Mouse (Mus musculus) lung, embryonic 14.5 days (tissue): ENCODE measurements around the gene Styxl1. TPM values are rescaled to one million over a fixed set of nuclear protein-coding genes. Genes with fewer than 3 reads are reported as not detected.

Experiments
- ATAC-seq: fragments of 200-750 bp; cut with Nextera tagmentation; 2 replicates; pipeline ENCODE4 v1.8.0; 2017; ENCODE audit warnings: mild to moderate bottlenecking, moderate TSS enrichment, moderate library complexity; ENCODE audit not compliant: insufficient read depth
- DNase-seq: peaks from one replicate; pipeline ENCODE4 v3.0.0-alpha.2; 2015
- H3K27ac ChIP-seq: fragments of 300-500 bp; sonication (generic); 2 replicates; pipeline ENCODE4 v1.5.1; 2014; ENCODE audit warnings: low read depth, mild to moderate bottlenecking, moderate library complexity
- H3K27me3 ChIP-seq: fragments of 300-500 bp; sonication (generic); 2 replicates; pipeline ENCODE4 v1.6.1; 2014; ENCODE audit warnings: low read length, control low read depth; ENCODE audit not compliant: insufficient read depth
- H3K36me3 ChIP-seq: fragments of 300-500 bp; sonication (generic); 2 replicates; pipeline ENCODE4 v1.6.1; 2014; ENCODE audit warnings: control low read depth; ENCODE audit not compliant: insufficient read depth
- H3K4me1 ChIP-seq: fragments of 300-500 bp; sonication (generic); 2 replicates; pipeline ENCODE4 v1.6.1; 2014; ENCODE audit warnings: antibody characterized with exemption, control low read depth; ENCODE audit not compliant: insufficient read depth
- H3K4me2 ChIP-seq: fragments of 300-500 bp; sonication (generic); 2 replicates; pipeline ENCODE4 v1.6.1; 2014; ENCODE audit warnings: mild to moderate bottlenecking
- H3K4me3 ChIP-seq: fragments of 300-500 bp; sonication (generic); 2 replicates; pipeline ENCODE4 v1.5.1; 2014; ENCODE audit warnings: low read depth, low read length
- H3K9ac ChIP-seq: fragments of 300-500 bp; sonication (generic); 2 replicates; pipeline ENCODE4 v1.6.1; 2014
- H3K9me3 ChIP-seq: fragments of 300-500 bp; sonication (generic); 2 replicates; pipeline ENCODE4 v1.6.1; 2016; ENCODE audit warnings: low read depth, low read length, control low read depth
- CTCF ChIP-seq: IDR thresholded peaks from 2 replicates; pipeline ENCODE4 v1.5.1; 2016; ENCODE audit warnings: antibody characterized with exemption, low read depth
- WGBS: fragments of 180-500 bp; shearing (Covaris S2); extraction: QIAGEN DNeasy Blood & Tissue Kit; methylation state at CpG from one replicate; pipeline ENCODE4 v1.1.7; 2014; 5-methylcytosine and 5-hydroxymethylcytosine counted together
- polyA plus RNA-seq: library from polyadenylated mRNA; unstranded; fragments of >200 nt; fragmentation: Nextera tagmentation; extraction: Ambion mirVana; gene quantifications from 2 replicates; pipeline ENCODE4 v1.2.1, GENCODE M21; 2014

Gene Styxl1
- polyA plus RNA-seq, 1 experiment from 2014 or later, result not detected

- H3K9ac ChIP-seq, result no peak overlapping the region
- H3K36me3 ChIP-seq, result peaks cover 87% of the 10 kb centered on the region
- H3K9me3 ChIP-seq, result no peaks in the 10 kb centered on the region
- H3K4me3 ChIP-seq, result no peak overlapping the region
- no peak for DNase-seq
- H3K27ac ChIP-seq, result no peak overlapping the region
- H3K4me2 ChIP-seq, result no peak overlapping the region
- no peaks in the 10 kb centered on the region for H3K27me3 ChIP-seq
- TF ChIP-seq CTCF, result no peak
- H3K4me1 ChIP-seq, result no peaks in the 10 kb centered on the region
- no peak for ATAC-seq
- 90% methylated on average over 42 of the region's 42 CpGs for WGBS
Observed at GRCm38 (mm10) chr5:135734057-135734680, 44.0 kb downstream of the Styxl1 start.

DNA sequence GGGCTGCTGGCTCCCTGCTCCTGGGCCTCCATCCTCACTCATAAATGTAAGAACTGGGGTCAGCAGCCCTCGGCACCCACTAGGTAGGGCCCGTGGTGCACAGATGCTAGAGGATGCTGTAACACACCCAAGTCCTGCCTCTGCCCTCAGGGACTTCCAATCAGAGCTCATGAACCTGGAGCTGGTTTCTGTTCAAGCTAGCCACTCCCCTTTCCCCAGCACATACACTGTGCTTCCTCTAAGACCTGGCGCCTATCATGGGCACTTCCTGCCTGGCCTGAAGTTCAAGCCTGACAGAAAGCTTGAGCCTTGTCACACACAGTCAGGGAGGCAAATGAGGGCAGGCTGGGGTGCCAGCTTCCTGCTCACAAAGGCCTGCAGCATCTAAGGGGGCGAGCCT is 45.1 kb downstream of the Styxl1 start:
- ATAC-seq (no peak), DNase-seq (no peak)
- Histone ChIP-seq H3K36me3 (peaks cover 89% of the 10 kb centered on the region), H3K4me1 (no peaks in the 10 kb centered on the region), H3K9ac (no peak overlapping the region), H3K9me3 (no peaks in the 10 kb centered on the region), H3K27me3 (no peaks in the 10 kb centered on the region), H3K4me2 (no peak overlapping the region), H3K27ac (no peak overlapping the region), H3K4me3 (no peak overlapping the region)
- TF ChIP-seq CTCF, result no peak
- whole genome bisulfite sequencing, result 84% methylated on average over 4 of the region's 4 CpGs

DNA sequence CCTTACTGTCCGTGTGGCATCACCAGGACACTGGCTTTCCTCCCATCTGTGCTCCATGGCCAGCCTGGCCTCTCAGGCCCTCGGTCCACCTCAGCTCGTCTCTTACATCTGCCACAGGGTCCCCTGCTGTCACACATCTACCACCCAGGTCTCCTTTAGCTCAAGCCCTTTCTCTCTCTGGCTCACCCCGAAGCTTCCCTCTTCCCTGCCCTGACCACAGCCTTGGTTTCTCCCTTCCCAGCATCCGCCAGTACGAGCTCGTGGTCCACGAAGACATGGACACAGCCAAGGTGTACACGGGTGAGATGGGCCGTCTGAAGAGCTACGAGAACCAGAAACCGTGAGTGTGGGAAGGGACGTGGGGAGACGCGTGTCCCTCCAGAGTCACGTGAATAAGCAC is 46.9 kb downstream of the Styxl1 start:
- Histone ChIP-seq H3K9ac (no peak overlapping the region), H3K27ac (no peak overlapping the region), H3K27me3 (no peaks in the 10 kb centered on the region), H3K36me3 (peaks cover 74% of the 10 kb centered on the region), H3K9me3 (no peaks in the 10 kb centered on the region), H3K4me2 (no peak overlapping the region), H3K4me3 (no peak overlapping the region), H3K4me1 (no peaks in the 10 kb centered on the region; the same call in 1 of the 2 replicates)
- DNase-seq (no peak), ATAC-seq (no peak)
- TF ChIP-seq CTCF, result no peak
- 91% methylated on average over 16 of the region's 16 CpGs for WGBS

DNA sequence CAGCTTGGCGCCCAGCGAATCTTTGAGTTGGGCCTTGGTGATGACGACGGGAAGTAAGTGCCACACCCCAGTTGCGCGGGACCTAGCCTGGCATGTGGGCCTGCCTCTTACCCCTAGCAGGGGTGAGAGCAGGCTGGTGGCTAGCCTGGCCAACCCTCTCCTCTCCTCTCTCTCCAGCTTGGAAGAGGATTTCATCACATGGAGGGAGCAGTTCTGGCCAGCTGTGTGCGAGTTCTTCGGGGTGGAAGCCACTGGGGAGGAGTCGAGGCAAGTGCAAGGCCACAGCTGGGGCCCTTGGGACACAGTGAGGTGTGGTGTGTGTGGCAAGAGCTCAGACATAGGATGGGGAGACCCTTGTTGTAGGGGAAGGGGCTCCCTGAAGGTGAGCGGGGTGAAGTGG is 47.3 kb downstream of the Styxl1 start:
- H3K4me2 ChIP-seq, result no peak overlapping the region
- no peak for DNase-seq
- ATAC-seq, result no peak
- H3K4me1 ChIP-seq, result peaks cover 2% of the 10 kb centered on the region
- H3K9ac ChIP-seq, result no peak overlapping the region
- no peaks in the 10 kb centered on the region for H3K27me3 ChIP-seq
- TF ChIP-seq CTCF, result no peak
- 89% methylated on average over 10 of the region's 10 CpGs for WGBS
- no peaks in the 10 kb centered on the region for H3K9me3 ChIP-seq
- H3K36me3 ChIP-seq, result peaks cover 70% of the 10 kb centered on the region
- no peak overlapping the region for H3K27ac ChIP-seq
- no peak overlapping the region for H3K4me3 ChIP-seq

GRCm38 (mm10) chr5:135730278-135730677 is 47.9 kb downstream of the Styxl1 start:
- Histone ChIP-seq H3K36me3 (peaks cover 63% of the 10 kb centered on the region), H3K4me3 (no peak overlapping the region), H3K4me2 (no peak overlapping the region), H3K27me3 (no peaks in the 10 kb centered on the region), H3K4me1 (peaks cover 6% of the 10 kb centered on the region), H3K27ac (no peak overlapping the region), H3K9ac (no peak overlapping the region), H3K9me3 (no peaks in the 10 kb centered on the region)
- ATAC-seq (no peak), DNase-seq (no peak)
- no peak for TF ChIP-seq CTCF
- 93% methylated on average over 10 of the region's 10 CpGs for WGBS

DNA sequence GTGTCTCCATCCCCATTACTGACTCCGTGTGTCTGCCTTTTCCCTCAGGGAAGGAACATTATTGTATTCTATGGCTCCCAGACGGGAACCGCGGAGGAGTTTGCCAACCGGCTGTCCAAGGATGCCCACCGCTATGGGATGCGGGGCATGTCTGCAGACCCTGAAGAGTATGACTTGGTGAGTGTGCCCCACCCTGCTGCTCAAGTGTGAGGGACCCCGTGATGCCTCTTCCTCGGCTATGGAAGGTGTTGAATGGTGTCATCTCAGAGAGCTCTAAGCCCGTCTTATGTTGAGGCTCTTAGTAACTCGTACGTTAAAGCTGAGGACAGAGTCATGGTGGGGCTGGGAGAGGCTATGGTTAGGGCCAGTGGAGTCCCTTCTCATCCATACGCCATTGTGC is 48.8 kb downstream of the Styxl1 start:
- ATAC-seq (no peak), DNase-seq (no peak)
- TF ChIP-seq CTCF, result no peak
- Histone ChIP-seq H3K4me1 (peaks cover 15% of the 10 kb centered on the region), H3K4me3 (no peak overlapping the region), H3K4me2 (no peak overlapping the region), H3K36me3 (peaks cover 54% of the 10 kb centered on the region), H3K27ac (no peak overlapping the region), H3K27me3 (no peaks in the 10 kb centered on the region), H3K9me3 (no peaks in the 10 kb centered on the region), H3K9ac (no peak overlapping the region)
- 85% methylated on average over 13 of the region's 13 CpGs for WGBS

DNA sequence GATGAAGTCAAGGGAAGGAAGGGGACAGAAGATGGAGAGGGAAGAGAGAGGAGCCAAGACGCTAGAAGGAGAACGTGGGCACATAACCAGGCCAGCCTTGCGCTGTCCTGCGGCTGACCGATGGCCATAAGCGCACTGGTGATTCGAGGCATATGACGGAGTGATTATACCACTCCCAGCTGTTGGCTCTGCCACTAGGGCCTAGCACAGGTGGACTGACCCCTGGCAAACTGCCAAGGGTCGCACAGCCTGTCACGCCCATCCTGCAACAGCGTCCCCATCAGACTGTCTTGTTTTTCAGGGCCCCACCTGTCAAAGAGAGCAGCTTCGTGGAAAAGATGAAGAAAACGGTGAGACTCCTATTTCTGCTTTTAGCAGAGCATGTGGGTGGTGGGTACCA is 49.8 kb downstream of the Styxl1 start:
- no peak for TF ChIP-seq CTCF
- Histone ChIP-seq H3K36me3 (peaks cover 44% of the 10 kb centered on the region), H3K27ac (no peak overlapping the region), H3K9me3 (no peaks in the 10 kb centered on the region), H3K4me1 (peaks cover 15% of the 10 kb centered on the region), H3K4me3 (no peak overlapping the region), H3K9ac (no peak overlapping the region), H3K27me3 (no peaks in the 10 kb centered on the region), H3K4me2 (no peak overlapping the region)
- no peak for ATAC-seq
- DNase-seq, result no peak
- WGBS, result 85% methylated on average over 13 of the region's 13 CpGs
